ENCODE assay signal across 8 mouse cellular contexts in genomic region chr4:129625029-129625370, GRCm38 (mm10). TPM values are rescaled to one million over a fixed set of nuclear protein-coding genes. Genes with fewer than 3 reads are reported as not detected.
DNase-seq lines count a peak whose midpoint lies in the region; ATAC-seq and TF ChIP-seq lines count a peak whose summit lies in the region.

No protein-coding gene starts in this region.

- H3K9ac ChIP-seq in kidney, embryonic 15.5 days: peak overlapping the region; percentile 54
- H3K9ac ChIP-seq in liver, embryonic 14.5 days (replicated peaks): peak overlapping the region; percentile 61

- no peaks in the 10 kb centered on the region for H3K27me3 ChIP-seq in heart, embryonic 10.5 days (ENCODE audit: insufficient read depth, poor library complexity, severe bottlenecking)
- H3K27me3 ChIP-seq in kidney, embryonic 15.5 days: no peaks in the 10 kb centered on the region
- H3K27me3 ChIP-seq in liver, embryonic 14.5 days (ENCODE audit: control insufficient read depth, insufficient read depth, low read length): no peaks in the 10 kb centered on the region
- no peaks in the 10 kb centered on the region for H3K27me3 ChIP-seq in myocyte (ENCODE audit: control insufficient read depth, insufficient read depth, insufficient read length)

- TF ChIP-seq EP300 in liver, embryonic 14.5 days (IDR thresholded peaks at IDR 0.05; ENCODE audit: low read depth): no peak

- peak overlapping the region; percentile 89 for H3K27ac ChIP-seq in heart, embryonic 10.5 days
- peak overlapping the region; percentile 93 for H3K27ac ChIP-seq in kidney, embryonic 15.5 days
- peak overlapping the region; percentile 79 for H3K27ac ChIP-seq in liver, embryonic 14.5 days

- H3ac ChIP-seq in myocyte (ENCODE audit: control insufficient read depth, insufficient read length): no peak overlapping the region

- H3K4me2 ChIP-seq in kidney, embryonic 15.5 days: peak overlapping the region; percentile 81
- H3K4me2 ChIP-seq in liver, embryonic 14.5 days (ENCODE audit: low read depth): peak overlapping the region; percentile 97
- H3K4me2 ChIP-seq in myocyte (ENCODE audit: low read depth): peak overlapping the region; percentile 99

- H3K9me3 ChIP-seq in heart, embryonic 10.5 days: no peaks in the 10 kb centered on the region
- no peaks in the 10 kb centered on the region for H3K9me3 ChIP-seq in kidney, embryonic 15.5 days (replicated peaks)
- H3K9me3 ChIP-seq in liver, embryonic 14.5 days (ENCODE audit: control insufficient read depth, low read length): no peaks in the 10 kb centered on the region

- DNase-seq in gastrocnemius, postnatal 10 days: peak; percentile 36
- DNase-seq in gastrocnemius, postnatal 36 days: no peak
- peak; percentile 73 for DNase-seq in embryo, embryonic 10 days (ENCODE audit: low spot score)
- peak; percentile 88 for DNase-seq in heart, embryonic 10.5 days (ENCODE audit: low spot score)
- DNase-seq in liver, embryonic 14.5 days (ENCODE audit: low read depth in 3 of 3, low spot score in 3 of 3): peak in 1 of 3 experiments; percentile 56
- DNase-seq in telencephalon, adult 2 months (ENCODE audit: low read depth, low spot score): peak; percentile 76

- TF ChIP-seq CTCF in liver, embryonic 14.5 days (IDR thresholded peaks at IDR 0.05; ENCODE audit: low read depth): no peak

- intact Hi-C loops in gastrocnemius, postnatal 36 days (cut with DNase I): no loop called here

- peaks cover 48% of the 10 kb centered on the region for H3K36me3 ChIP-seq in heart, embryonic 10.5 days
- peaks cover 46% of the 10 kb centered on the region for H3K36me3 ChIP-seq in kidney, embryonic 15.5 days
- peaks cover 33% of the 10 kb centered on the region for H3K36me3 ChIP-seq in liver, embryonic 14.5 days (replicated peaks; ENCODE audit: control insufficient read depth, insufficient read depth, low read depth)
- H3K36me3 ChIP-seq in myocyte (ENCODE audit: control insufficient read depth, insufficient read depth): peaks cover 6% of the 10 kb centered on the region

- H3K79me2 ChIP-seq in myocyte (ENCODE audit: control insufficient read depth, insufficient read depth): no peaks in the 10 kb centered on the region

- no peak for TF ChIP-seq POLR2A in myocyte (IDR thresholded peaks at IDR 0.05; ENCODE audit: insufficient read length, low read depth)

- peaks cover 35% of the 10 kb centered on the region for H3K4me1 ChIP-seq in heart, embryonic 10.5 days
- H3K4me1 ChIP-seq in kidney, embryonic 15.5 days: peaks cover 35% of the 10 kb centered on the region
- H3K4me1 ChIP-seq in liver, embryonic 14.5 days (replicated peaks; ENCODE audit: control insufficient read depth in 2 of 2, insufficient read depth in 2 of 2, low read length in 1 of 2): peaks cover 20 to 22% of the 10 kb centered on the region in 2 experiments

- WGBS in heart, embryonic 10.5 days: 2% methylated on average over 6 of the region's 6 CpGs
- 0% methylated on average over 6 of the region's 6 CpGs for WGBS in kidney, embryonic 15.5 days
- 2% methylated on average over 6 of the region's 6 CpGs for WGBS in liver, embryonic 14.5 days (ENCODE audit: insufficient replicate concordance)

- ATAC-seq in kidney, embryonic 15.5 days (replicated peaks; ENCODE audit: low FRiP score): peak; percentile 20; the same call in 1 of the 2 replicates
- ATAC-seq in liver, embryonic 14.5 days (ENCODE audit: insufficient read depth): 0 out of 2 replicates have a peak, but pooled peaks have one; percentile 8

- H3K4me3 ChIP-seq in heart, embryonic 10.5 days: peak overlapping the region; percentile 76
- H3K4me3 ChIP-seq in kidney, embryonic 15.5 days (replicated peaks): peak overlapping the region; percentile 73
- H3K4me3 ChIP-seq in liver, embryonic 14.5 days (ENCODE audit: insufficient read depth in 1 of 2, low read depth in 2 of 2, low read length in 2 of 2): peak overlapping the region; percentile 7 to 77
- H3K4me3 ChIP-seq in myocyte: no peak overlapping the region

TF ChIP-seq in myocyte, 11 proteins besides CTCF, POLR2A, EP300 and RAD21:
- no peak for TF ChIP-seq CEBPB (IDR thresholded peaks at IDR 0.05; ENCODE audit: insufficient read depth, poor library complexity, severe bottlenecking)
- TF ChIP-seq MYOG (IDR thresholded peaks at IDR 0.05; ENCODE audit: control insufficient read depth in 1 of 3, insufficient read depth in 1 of 3, insufficient read length in 2 of 3, low read depth in 2 of 3): no peak
- TF ChIP-seq MYOD1 (IDR thresholded peaks at IDR 0.05; ENCODE audit: control insufficient read depth in 1 of 3, insufficient read length in 2 of 3, low read depth in 2 of 3): no peak
- TF ChIP-seq E2F4 (IDR thresholded peaks at IDR 0.05; ENCODE audit: insufficient read depth): no peak
- no peak for TF ChIP-seq REST (IDR thresholded peaks at IDR 0.05; ENCODE audit: insufficient read depth, insufficient read length)
- no peak for TF ChIP-seq TCF3 (IDR thresholded peaks at IDR 0.05; ENCODE audit: insufficient read length, low read depth)
- no peak for TF ChIP-seq USF1 (IDR thresholded peaks at IDR 0.05; ENCODE audit: low read depth)
- no peak for TF ChIP-seq TCF12 (IDR thresholded peaks at IDR 0.05; ENCODE audit: insufficient read depth, poor library complexity, severe bottlenecking)
- no peak for TF ChIP-seq POLR2AphosphoS2 (IDR thresholded peaks at IDR 0.05; ENCODE audit: insufficient read length, low read depth)
- no peak for TF ChIP-seq MAX (IDR thresholded peaks at IDR 0.05; ENCODE audit: low read depth)
- no peak for TF ChIP-seq SRF (IDR thresholded peaks at IDR 0.05; ENCODE audit: control insufficient read depth, insufficient read length, low read depth)

RNA-seq across cellular contexts. Expression of gene Ccdc28b, which starts 1.3 kb away (rescaled TPM):
- total RNA-seq in gastrocnemius, postnatal 10 days (2021): 10 to 100 TPM; 59.5 to 60.6 TPM
- total RNA-seq in gastrocnemius, postnatal 36 days (2021): 10 to 100 TPM; 41.0 to 44.5 TPM
- 37.1 and 43.0 TPM in 2 replicates for polyA plus RNA-seq in heart, embryonic 10.5 days (2016; fragmentation: Nextera tagmentation; extraction: Ambion mirVana)
- 52.4 and 65.7 TPM in 2 replicates for polyA plus RNA-seq in kidney, embryonic 15.5 days (2015; fragmentation: Nextera tagmentation; extraction: Ambion mirVana)
- polyA plus RNA-seq in liver, embryonic 14.5 days (2012; rRNA removed): 5.7 and 12.0 TPM in 2 replicates
- polyA plus RNA-seq in liver, embryonic 14.5 days (2014; fragmentation: Nextera tagmentation; extraction: Ambion mirVana): 11.0 and 12.4 TPM in 2 replicates
- 14.8 TPM for polyA plus RNA-seq in myocyte (2012; fragmentation: generic; extraction: Trizol)

RNA-seq across cellular contexts. Expression of gene Iqcc, which starts 6.1 kb away (rescaled TPM):
- total RNA-seq in gastrocnemius, postnatal 10 days (2021): 10 to 100 TPM; 12.7 to 14.6 TPM
- total RNA-seq in gastrocnemius, postnatal 36 days (2021): 1 to 10 TPM; 6.5 to 9.8 TPM
- polyA plus RNA-seq in heart, embryonic 10.5 days (2016; fragmentation: Nextera tagmentation; extraction: Ambion mirVana): 24.0 and 29.4 TPM in 2 replicates
- polyA plus RNA-seq in kidney, embryonic 15.5 days (2015; fragmentation: Nextera tagmentation; extraction: Ambion mirVana): 29.4 TPM in 2 replicates
- polyA plus RNA-seq in liver, embryonic 14.5 days (2012; rRNA removed): 6.2 and 8.8 TPM in 2 replicates
- polyA plus RNA-seq in liver, embryonic 14.5 days (2014; fragmentation: Nextera tagmentation; extraction: Ambion mirVana): 7.0 and 9.2 TPM in 2 replicates
- polyA plus RNA-seq in myocyte (2012; fragmentation: generic; extraction: Trizol): 20.1 TPM

RNA-seq across cellular contexts. Expression of gene Dcdc2b, which starts 10.9 kb away (rescaled TPM):
- total RNA-seq in gastrocnemius, postnatal 10 days (2021): 1 to 10 TPM in 1 of 2 experiments, under 1 TPM in 1; 0.61 to 2.6 TPM
- under 1 TPM; 0.51 to 0.62 TPM for total RNA-seq in gastrocnemius, postnatal 36 days (2021)
- polyA plus RNA-seq in heart, embryonic 10.5 days (2016; fragmentation: Nextera tagmentation; extraction: Ambion mirVana): 1.1 and 1.7 TPM in 2 replicates
- 2.1 and 2.4 TPM in 2 replicates for polyA plus RNA-seq in kidney, embryonic 15.5 days (2015; fragmentation: Nextera tagmentation; extraction: Ambion mirVana)
- polyA plus RNA-seq in liver, embryonic 14.5 days (2012; rRNA removed): 0.28 and 0.47 TPM in 2 replicates
- polyA plus RNA-seq in liver, embryonic 14.5 days (2014; fragmentation: Nextera tagmentation; extraction: Ambion mirVana): 0.19 and 0.61 TPM in 2 replicates
- 0.36 TPM for polyA plus RNA-seq in myocyte (2012; fragmentation: generic; extraction: Trizol)

RNA-seq across cellular contexts. Expression of gene Txlna, which starts 15.9 kb away (rescaled TPM):
- total RNA-seq in gastrocnemius, postnatal 10 days (2021): 10 to 100 TPM; 31.6 to 37.5 TPM
- total RNA-seq in gastrocnemius, postnatal 36 days (2021): 10 to 100 TPM; 15.2 to 17.2 TPM
- polyA plus RNA-seq in heart, embryonic 10.5 days (2016; fragmentation: Nextera tagmentation; extraction: Ambion mirVana): 71.7 and 72.4 TPM in 2 replicates
- 82.1 and 84.4 TPM in 2 replicates for polyA plus RNA-seq in kidney, embryonic 15.5 days (2015; fragmentation: Nextera tagmentation; extraction: Ambion mirVana)
- polyA plus RNA-seq in liver, embryonic 14.5 days (2012; rRNA removed): 12.2 and 17.0 TPM in 2 replicates
- polyA plus RNA-seq in liver, embryonic 14.5 days (2014; fragmentation: Nextera tagmentation; extraction: Ambion mirVana): 26.3 and 30.3 TPM in 2 replicates
- polyA plus RNA-seq in myocyte (2012; fragmentation: generic; extraction: Trizol): 23.6 TPM

RNA-seq across cellular contexts. Expression of gene Tmem234, which starts 24.5 kb away (rescaled TPM):
- 10 to 100 TPM; 42.3 to 47.0 TPM for total RNA-seq in gastrocnemius, postnatal 10 days (2021)
- total RNA-seq in gastrocnemius, postnatal 36 days (2021): 10 to 100 TPM; 29.3 to 30.0 TPM
- polyA plus RNA-seq in heart, embryonic 10.5 days (2016; fragmentation: Nextera tagmentation; extraction: Ambion mirVana): 184 and 200 TPM in 2 replicates
- 209 and 215 TPM in 2 replicates for polyA plus RNA-seq in kidney, embryonic 15.5 days (2015; fragmentation: Nextera tagmentation; extraction: Ambion mirVana)
- 78.5 and 84.2 TPM in 2 replicates for polyA plus RNA-seq in liver, embryonic 14.5 days (2012; rRNA removed)
- polyA plus RNA-seq in liver, embryonic 14.5 days (2014; fragmentation: Nextera tagmentation; extraction: Ambion mirVana): 108 and 129 TPM in 2 replicates
- polyA plus RNA-seq in myocyte (2012; fragmentation: generic; extraction: Trizol): 220 TPM

Comparison
In these comparisons a context has a peak if more than half of its experiments do, and no peak if none do; other contexts are left out.
1. DNase-seq: peak in gastrocnemius, postnatal 10 days (single experiment), embryo, embryonic 10 days (single experiment), heart, embryonic 10.5 days (single experiment) and telencephalon, adult 2 months (single experiment); none in gastrocnemius, postnatal 36 days (0 of 2).
2. Peak in every context shown above with its lines, with median percentiles within 50 percentile points of each other: H3K27ac ChIP-seq and H3K4me2 ChIP-seq.